In the genomic region with DNA sequence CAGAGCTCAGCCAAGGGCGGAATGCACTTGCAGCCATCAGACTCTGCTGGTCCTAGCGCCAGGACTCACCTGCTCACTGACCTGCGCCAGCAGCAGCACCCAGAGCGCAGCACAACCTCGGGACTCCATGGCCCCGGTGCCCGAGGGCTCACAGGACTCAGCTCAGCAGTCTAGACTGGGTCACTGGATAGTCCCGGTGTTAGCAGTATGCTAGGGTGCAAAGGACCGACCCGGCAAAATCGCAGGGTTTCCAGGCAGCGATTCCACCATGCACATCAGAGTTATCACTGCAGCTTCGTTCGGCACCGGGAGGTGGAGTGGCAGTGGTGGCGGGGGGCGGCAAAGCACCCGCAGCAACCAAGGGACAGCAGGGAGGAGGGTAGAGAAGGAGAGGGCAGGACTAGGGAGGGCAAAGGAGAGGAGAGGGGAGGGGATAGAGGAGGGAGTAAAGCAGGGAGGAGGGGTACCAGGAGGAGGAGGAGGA, we compare ENCODE assay signal across 8 mouse cellular contexts. TPM values are rescaled to one million over a fixed set of nuclear protein-coding genes. Genes with fewer than 3 reads are reported as not detected.
DNase-seq lines count a peak whose midpoint lies in the region; ATAC-seq and TF ChIP-seq lines count a peak whose summit lies in the region.

A gene (minus strand): TSS at position 391 of the 484 bp plus-strand sequence.

- 4% methylated on average over 18 of the region's 18 CpGs for WGBS in liver, adult 2 months
- WGBS in embryonic facial prominence, embryonic 14.5 days: 2% methylated on average over 16 of the region's 18 CpGs
- WGBS in kidney, embryonic 16.5 days: under 1% methylated on average over 18 of the region's 18 CpGs
- WGBS in neural tube, embryonic 12.5 days: 2% methylated on average over 18 of the region's 18 CpGs

- TF ChIP-seq POLR2A in liver, adult 2 months (IDR thresholded peaks at IDR 0.05; ENCODE audit: extremely low read depth, insufficient read depth, low read length): no peak

- DNase-seq in liver, adult 2 months (ENCODE audit: extremely low read depth, low read depth, low spot score): no peak
- DNase-seq in liver: no peak
- no peak for DNase-seq in embryonic facial prominence, embryonic 14.5 days (ENCODE audit: low spot score)
- no peak for DNase-seq in thymus, adult 18-20 months
- no peak for DNase-seq in urinary bladder, postnatal 25 days (ENCODE audit: low spot score)
- no peak for DNase-seq in gastrocnemius, postnatal 10 days

- H3K4me2 ChIP-seq in embryonic facial prominence, embryonic 14.5 days (ENCODE audit: low read depth, low read length): peak within 1 kb of the TSS; percentile 49
- peak within 1 kb of the TSS; percentile 54 for H3K4me2 ChIP-seq in kidney, embryonic 16.5 days (replicated peaks; ENCODE audit: low read depth, low read length)
- peak within 1 kb of the TSS; percentile 65 for H3K4me2 ChIP-seq in neural tube, embryonic 12.5 days (replicated peaks)

- H3K79me2 ChIP-seq in liver, adult 2 months (ENCODE audit: control insufficient read depth, insufficient read depth, low read length): no peaks in the 10 kb centered on the region

- H3K36me3 ChIP-seq in liver, adult 2 months (ENCODE audit: control insufficient read depth, insufficient read depth, low read length): no peaks in the 10 kb centered on the region
- no peaks in the 10 kb centered on the region for H3K36me3 ChIP-seq in embryonic facial prominence, embryonic 14.5 days (ENCODE audit: control insufficient read depth, insufficient read depth, low read length)
- H3K36me3 ChIP-seq in kidney, embryonic 16.5 days (ENCODE audit: insufficient read depth, low read length): no peaks in the 10 kb centered on the region
- H3K36me3 ChIP-seq in neural tube, embryonic 12.5 days: no peaks in the 10 kb centered on the region

- no peak within 1 kb of the TSS for H3K27ac ChIP-seq in liver, adult 2 months (replicated peaks; ENCODE audit: insufficient read depth, low read depth, low read length)
- H3K27ac ChIP-seq in embryonic facial prominence, embryonic 14.5 days (replicated peaks; ENCODE audit: low read depth, low read length): no peak within 1 kb of the TSS
- H3K27ac ChIP-seq in kidney, embryonic 16.5 days (ENCODE audit: low read length): peak within 1 kb of the TSS; percentile 71
- H3K27ac ChIP-seq in neural tube, embryonic 12.5 days: no peak within 1 kb of the TSS

- no peaks in the 10 kb centered on the region for H3K9me3 ChIP-seq in embryonic facial prominence, embryonic 14.5 days (ENCODE audit: control insufficient read depth, low read length)
- no peaks in the 10 kb centered on the region for H3K9me3 ChIP-seq in kidney, embryonic 16.5 days (ENCODE audit: low read length)
- H3K9me3 ChIP-seq in neural tube, embryonic 12.5 days: no peaks in the 10 kb centered on the region

- H3K4me1 ChIP-seq in liver, adult 2 months (ENCODE audit: control insufficient read depth, insufficient read depth, low read length): no peaks in the 10 kb centered on the region
- no peaks in the 10 kb centered on the region for H3K4me1 ChIP-seq in embryonic facial prominence, embryonic 14.5 days (ENCODE audit: control insufficient read depth, insufficient read depth, low read length)
- peaks cover 14% of the 10 kb centered on the region for H3K4me1 ChIP-seq in kidney, embryonic 16.5 days (ENCODE audit: insufficient read depth, low read length)
- peaks cover 14% of the 10 kb centered on the region for H3K4me1 ChIP-seq in neural tube, embryonic 12.5 days

- no peak within 1 kb of the TSS for H3K9ac ChIP-seq in liver, adult 2 months (ENCODE audit: low read depth, low read length)
- H3K9ac ChIP-seq in embryonic facial prominence, embryonic 14.5 days (ENCODE audit: low read depth, low read length): peak within 1 kb of the TSS; percentile 40; the same call in 1 of the 2 replicates
- peak within 1 kb of the TSS; percentile 73 for H3K9ac ChIP-seq in kidney, embryonic 16.5 days (replicated peaks; ENCODE audit: low read length)
- H3K9ac ChIP-seq in neural tube, embryonic 12.5 days: peak within 1 kb of the TSS; percentile 40

- H3K27me3 ChIP-seq in liver, adult 2 months (ENCODE audit: control insufficient read depth, insufficient read depth, low read length): peaks cover 10% of the 10 kb centered on the region; the same call in 1 of the 2 replicates
- peaks cover 31% of the 10 kb centered on the region for H3K27me3 ChIP-seq in embryonic facial prominence, embryonic 14.5 days (replicated peaks; ENCODE audit: control insufficient read depth, insufficient read depth, low read length)
- H3K27me3 ChIP-seq in kidney, embryonic 16.5 days (ENCODE audit: insufficient read depth, low read length): peaks cover 12% of the 10 kb centered on the region; the same call in 1 of the 2 replicates
- H3K27me3 ChIP-seq in neural tube, embryonic 12.5 days (replicated peaks): peaks cover 24% of the 10 kb centered on the region

- peak; percentile 9; the same call in 1 of the 2 replicates for ATAC-seq in embryonic facial prominence, embryonic 14.5 days (ENCODE audit: low read depth)
- ATAC-seq in kidney, embryonic 16.5 days (ENCODE audit: low FRiP score, low TSS enrichment): peak; percentile 80
- peak; percentile 64 for ATAC-seq in neural tube, embryonic 12.5 days (ENCODE audit: low FRiP score, low read depth)

- TF ChIP-seq CTCF in liver, adult 2 months (IDR thresholded peaks at IDR 0.05; ENCODE audit: low read depth, low read length): no peak

- H3K4me3 ChIP-seq in liver, adult 2 months (ENCODE audit: insufficient read depth, low read depth, low read length): peak within 1 kb of the TSS; percentile 1; the same call in 1 of the 2 replicates
- H3K4me3 ChIP-seq in embryonic facial prominence, embryonic 14.5 days (ENCODE audit: low read depth, low read length): peak within 1 kb of the TSS; percentile 28
- peak within 1 kb of the TSS; percentile 58 for H3K4me3 ChIP-seq in kidney, embryonic 16.5 days (ENCODE audit: low read length)
- H3K4me3 ChIP-seq in neural tube, embryonic 12.5 days: peak within 1 kb of the TSS; percentile 29

RNA-seq across cellular contexts. Expression of the gene that starts here (rescaled TPM):
- total RNA-seq in liver, adult 2 months (2014; rRNA removed): 0.07 TPM in 1 of 2 replicates, not detected in the other
- 0.04 TPM in 1 of 2 replicates, not detected in the other for polyA plus RNA-seq in liver, adult 2 months (2012; rRNA removed)
- polyA plus RNA-seq in embryonic facial prominence, embryonic 14.5 days (2014; fragmentation: Nextera tagmentation; extraction: Ambion mirVana): 1.9 and 2.5 TPM in 2 replicates
- 18.9 and 19.6 TPM in 2 replicates for polyA plus RNA-seq in kidney, embryonic 16.5 days (2015; fragmentation: Nextera tagmentation; extraction: Ambion mirVana)
- polyA plus RNA-seq in neural tube, embryonic 12.5 days (2016; fragmentation: Nextera tagmentation; extraction: Ambion mirVana): 3.0 and 3.7 TPM in 2 replicates
- 1 to 10 TPM; 1.7 TPM for total RNA-seq in gastrocnemius, postnatal 10 days (2021)

Comparison
In these comparisons a context has a peak if more than half of its experiments do, and no peak if none do; other contexts are left out.
1. H3K4me3 ChIP-seq: peak in every context shown above with its lines; median percentile 58 in kidney, embryonic 16.5 days; 29 in neural tube, embryonic 12.5 days; 28 in embryonic facial prominence, embryonic 14.5 days; 1 in liver, adult 2 months.
2. ATAC-seq: peak in every context shown above with its lines; median percentile 80 in kidney, embryonic 16.5 days; 64 in neural tube, embryonic 12.5 days; 9 in embryonic facial prominence, embryonic 14.5 days.